Mouse (Mus musculus) splenic B cell, adult 2 months (primary cell): ENCODE results near the gene Olfr474.
"Not testable (repeated sequence)": the region's sequence is repeated elsewhere in the genome, so short reads cannot be mapped to it uniquely, and the experiment has no call there.

Source experiments
- DNase-seq: peaks from one replicate; pipeline ENCODE4 v3.0.0-alpha.2; 2011; ENCODE audit warnings: low read depth, low spot score
- H3K27me3 ChIP-seq: 2 replicates; pipeline ENCODE4 v1.6.1; 2012; ENCODE audit warnings: mild to moderate bottlenecking, low read length, moderate library complexity, mixed read lengths; ENCODE audit not compliant: control insufficient read depth, poor library complexity, insufficient read depth, severe bottlenecking
- H3K36me3 ChIP-seq: 2 replicates; pipeline ENCODE4 v1.6.1; 2012; ENCODE audit warnings: mild to moderate bottlenecking, low read length, moderate library complexity, mixed read lengths; ENCODE audit not compliant: control insufficient read depth, poor library complexity, insufficient read depth, severe bottlenecking

Gene Olfr474

DNA sequence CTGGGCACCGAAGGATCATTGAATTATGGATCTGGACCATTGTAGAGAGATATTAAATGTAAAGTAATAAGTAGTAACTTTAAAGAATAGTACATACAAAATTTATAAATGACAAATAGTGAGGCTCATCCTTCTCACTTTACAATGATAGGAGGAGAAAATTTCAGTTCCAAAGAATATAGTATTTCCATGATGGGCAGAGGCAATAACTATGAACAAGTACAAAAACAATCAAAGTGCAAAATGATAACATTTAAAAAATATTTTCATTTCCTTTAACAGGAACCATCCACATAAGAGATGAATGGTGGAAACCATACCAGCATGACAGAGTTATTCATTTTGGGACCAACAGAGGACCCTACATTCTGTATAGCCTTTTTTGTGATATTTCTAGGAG is at the start of gene Olfr474:
Olfr474 (plus strand) TSS at position 301 of the 400 bp plus-strand sequence.
- no peaks in the 10 kb centered on the region for H3K27me3 ChIP-seq

GRCm38 (mm10) chr7:107930146-107930545 is 24.3 kb upstream of the Olfr474 start, which contains the start of gene Olfr473:
Gene Olfr473 (plus strand): TSS chr7:107930446.
- Histone ChIP-seq H3K27me3 (no peaks in the 10 kb centered on the region), H3K36me3 (no peaks in the 10 kb centered on the region)
- no peak for DNase-seq

More for the DNA sequence above, at the start of gene Olfr474:
- no peaks in the 10 kb centered on the region for H3K36me3 ChIP-seq
- DNase-seq, result no peak

DNA sequence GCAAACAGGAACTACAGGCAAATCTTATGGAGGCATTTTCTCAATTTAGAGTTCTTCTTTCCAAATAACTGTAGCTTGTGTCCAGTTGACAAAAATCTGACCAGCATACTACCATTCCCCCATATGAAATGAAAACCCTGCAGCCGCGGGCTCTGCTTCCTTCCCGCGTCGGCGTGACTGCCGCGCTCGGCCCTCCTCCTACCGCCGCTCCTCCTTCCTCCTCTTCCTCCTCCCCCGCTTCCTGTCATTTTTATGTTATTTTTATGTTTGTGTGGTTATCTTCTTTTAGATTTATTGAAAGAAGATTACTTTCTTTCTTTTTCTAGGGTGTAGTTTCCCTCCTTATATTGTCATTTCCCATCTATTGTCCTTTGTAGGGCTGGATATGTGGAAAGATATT is 1.9 kb upstream of the Olfr474 start:
- H3K27me3 ChIP-seq, H3K36me3 ChIP-seq, DNase-seq: not testable (repeated sequence)

DNA sequence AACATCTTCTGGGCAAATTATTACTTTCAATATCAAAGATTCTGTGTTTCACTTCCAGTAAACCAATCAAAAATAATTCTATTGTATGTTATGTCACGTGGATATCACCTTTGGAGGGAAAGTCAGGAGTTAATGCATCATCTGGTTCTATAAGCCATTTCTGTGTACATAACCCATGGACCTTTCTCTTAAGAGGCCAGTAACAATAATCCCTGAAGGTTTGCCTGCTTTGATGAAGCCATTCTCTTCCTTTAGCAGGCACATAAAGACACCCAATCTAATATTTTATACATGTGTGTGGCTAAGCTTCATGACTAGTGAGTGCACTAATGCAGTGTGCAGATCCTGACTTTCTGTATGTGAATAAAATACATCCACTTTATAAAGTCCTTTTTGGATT is 10.1 kb downstream of the Olfr474 start, which contains the start of gene Olfr476:
Olfr476 (plus strand) TSS at position 301 of the 400 bp plus-strand sequence.
- DNase-seq, result no peak

DNA sequence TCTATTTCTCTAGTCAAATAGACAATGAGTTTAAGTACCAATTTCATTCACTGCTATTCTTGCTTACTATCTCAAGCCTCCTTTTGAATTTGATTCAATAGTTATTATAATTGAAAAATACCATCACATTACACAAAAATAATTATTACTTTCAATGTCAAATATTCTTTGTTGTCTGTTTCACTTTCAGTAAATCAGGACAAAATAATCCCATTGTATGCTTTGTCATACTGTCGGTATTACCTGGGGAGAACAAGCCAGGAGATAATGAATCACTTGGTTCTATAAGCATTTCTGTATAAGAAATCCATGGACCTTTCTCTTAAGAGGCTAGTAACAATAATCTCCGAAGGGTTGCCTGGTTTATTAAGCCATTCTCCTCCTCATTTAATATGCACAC is 31.9 kb downstream of the Olfr474 start, which contains the start of gene Olfr477:
Olfr477 (plus strand) TSS at position 301 of the 400 bp plus-strand sequence.
- Histone ChIP-seq H3K36me3 (no peaks in the 10 kb centered on the region), H3K27me3 (no peaks in the 10 kb centered on the region)
- no peak for DNase-seq

More for the DNA sequence above, 10.1 kb downstream of the Olfr474 start, which contains the start of gene Olfr476:
- Histone ChIP-seq H3K36me3 (no peaks in the 10 kb centered on the region), H3K27me3 (no peaks in the 10 kb centered on the region)
